9 mouse cellular contexts compared by ENCODE assay signal in genomic region chr10:43171106-43171505, GRCm38 (mm10). TPM values are rescaled to one million over a fixed set of nuclear protein-coding genes. Genes with fewer than 3 reads are reported as not detected.
DNase-seq lines count a peak whose midpoint lies in the region; ATAC-seq and TF ChIP-seq lines count a peak whose summit lies in the region.
"Had no signal": no experiment of that assay in that cellular context is flagged by ENCODE, and none has a peak within 500 bp of the region (broad histone marks: within the 10 kb centered on the region; RNA-seq: fewer than 3 reads in every experiment).

No protein-coding gene starts in this region.

- peaks cover 52% of the 10 kb centered on the region for H3K4me1 ChIP-seq in limb, embryonic 13.5 days
- H3K4me1 ChIP-seq in stomach, postnatal 0 days (replicated peaks; ENCODE audit: control insufficient read depth, insufficient read depth) = no peaks in the 10 kb centered on the region

- peak overlapping the region; percentile 97 for H3K4me3 ChIP-seq in left cerebral cortex, adult 2 months
- peak overlapping the region; percentile 89 for H3K4me3 ChIP-seq in limb, embryonic 13.5 days
- peak overlapping the region; percentile 4; the same call in 1 of the 2 replicates for H3K4me3 ChIP-seq in stomach, postnatal 0 days (ENCODE audit: low read depth, low read length)

- TF ChIP-seq CTCF in left cerebral cortex, adult 2 months (IDR thresholded peaks at IDR 0.05) = no peak
- no peak for TF ChIP-seq CTCF in stomach, postnatal 0 days (IDR thresholded peaks at IDR 0.05; ENCODE audit: low read depth)

- H3K9me3 ChIP-seq in limb, embryonic 13.5 days = no peaks in the 10 kb centered on the region
- H3K9me3 ChIP-seq in stomach, postnatal 0 days (ENCODE audit: control insufficient read depth, low read length) = no peaks in the 10 kb centered on the region

- H3K9ac ChIP-seq in limb, embryonic 13.5 days = no peak overlapping the region
- H3K9ac ChIP-seq in stomach, postnatal 0 days (ENCODE audit: low read length) = no peak overlapping the region

- peaks cover 16% of the 10 kb centered on the region; the same call in 1 of the 2 replicates for H3K27me3 ChIP-seq in limb, embryonic 13.5 days
- no peaks in the 10 kb centered on the region; the same call in 1 of the 2 replicates for H3K27me3 ChIP-seq in stomach, postnatal 0 days (ENCODE audit: control insufficient read depth, insufficient read depth, low read length)

- intact Hi-C loops in left cerebral cortex, adult 2 months (cut with DNase I) = loop anchor here (5.0 kb wide), 1 partner anchor 64 kb away; no protein-coding TSS in a partner anchor
- intact Hi-C loops in left cerebral cortex, postnatal 10 days (cut with DNase I) = loop anchor here (5.0 kb wide), 2 partner anchors 51 to 149 kb away; partner anchors contain the start of gene Pdss2

- H3K4me2 ChIP-seq in limb, embryonic 13.5 days (replicated peaks) = peak overlapping the region; percentile 84
- no peak overlapping the region; the same call in 1 of the 2 replicates for H3K4me2 ChIP-seq in stomach, postnatal 0 days (replicated peaks; ENCODE audit: low read depth)

- TF ChIP-seq EP300 in stomach, postnatal 0 days (optimal IDR thresholded peaks at IDR 0.05) = no peak

- peak overlapping the region; percentile 12; the same call in 1 of the 2 replicates for H3K27ac ChIP-seq in left cerebral cortex, adult 2 months
- no peak overlapping the region; the same call in 1 of the 2 replicates for H3K27ac ChIP-seq in limb, embryonic 13.5 days
- H3K27ac ChIP-seq in stomach, postnatal 0 days (replicated peaks) = no peak overlapping the region

- ATAC-seq in limb, embryonic 13.5 days (ENCODE audit: low FRiP score, low read depth) = no peak
- ATAC-seq in stomach, postnatal 0 days (ENCODE audit: low FRiP score, low TSS enrichment) = 0 out of 2 replicates have a peak, but pooled peaks have one; percentile 43
- no peak for ATAC-seq in activated CD4-positive, CD25-positive, alpha-beta regulatory T cell, adult 4 months
- ATAC-seq in frontal cortex, adult (ENCODE audit: low TSS enrichment) = no peak
- ATAC-seq: Patski had no signal

- no peak for DNase-seq in left cerebral cortex, adult 2 months (ENCODE audit: extremely low spot score in 1 of 2, low spot score in 2 of 2)
- no peak for DNase-seq in left cerebral cortex, postnatal 10 days (ENCODE audit: extremely low spot score in 1 of 2, low spot score in 2 of 2)
- DNase-seq in forelimb bud, embryonic 11.5 days (ENCODE audit: low read depth, low spot score) = peak; percentile 85
- DNase-seq in stomach, postnatal 0 days (ENCODE audit: low spot score) = peak; percentile 22
- DNase-seq in frontal cortex, postnatal 14 days (ENCODE audit: low spot score in 2 of 2) = no peak

- WGBS in limb, embryonic 13.5 days = 1% methylated on average over 8 of the region's 8 CpGs
- WGBS in stomach, postnatal 0 days = 16% methylated on average over 8 of the region's 8 CpGs

- peaks cover 2% of the 10 kb centered on the region; the same call in 1 of the 2 replicates for H3K36me3 ChIP-seq in limb, embryonic 13.5 days
- no peaks in the 10 kb centered on the region for H3K36me3 ChIP-seq in stomach, postnatal 0 days (ENCODE audit: control insufficient read depth, insufficient read depth, low read length)

RNA-seq across cellular contexts. Expression of gene Sobp, which starts 3.2 kb away (rescaled TPM):
- total RNA-seq in left cerebral cortex, adult 2 months (2021) = 10 to 100 TPM; 76.4 to 77.1 TPM
- total RNA-seq in left cerebral cortex, postnatal 10 days (2021) = 100 to 1,000 TPM; 107 to 112 TPM
- 4.0 and 4.5 TPM in 2 replicates for polyA plus RNA-seq in limb, embryonic 13.5 days (2015; fragmentation: Nextera tagmentation; extraction: Ambion mirVana)
- polyA plus RNA-seq in stomach, postnatal 0 days (2015; fragmentation: Nextera tagmentation; extraction: Ambion mirVana) = 0.75 and 1.2 TPM in 2 replicates
- not detected for polyA plus RNA-seq in activated CD4-positive, CD25-positive, alpha-beta regulatory T cell, adult 4 months (2017; shearing (Covaris generic))

RNA-seq across cellular contexts. Expression of gene 9030612E09Rik, which starts 3.4 kb away (rescaled TPM):
- 1 to 10 TPM; 2.6 to 3.3 TPM for total RNA-seq in left cerebral cortex, adult 2 months (2021)
- 1 to 10 TPM; 1.2 to 1.7 TPM for total RNA-seq in left cerebral cortex, postnatal 10 days (2021)
- 0.94 and 1.0 TPM in 2 replicates for polyA plus RNA-seq in limb, embryonic 13.5 days (2015; fragmentation: Nextera tagmentation; extraction: Ambion mirVana)
- polyA plus RNA-seq in stomach, postnatal 0 days (2015; fragmentation: Nextera tagmentation; extraction: Ambion mirVana) = 0.18 and 0.48 TPM in 2 replicates
- not detected for polyA plus RNA-seq in activated CD4-positive, CD25-positive, alpha-beta regulatory T cell, adult 4 months (2017; shearing (Covaris generic))

RNA-seq across cellular contexts. Expression of gene Pdss2, which starts 50.2 kb away (rescaled TPM):
- total RNA-seq in left cerebral cortex, adult 2 months (2021) = 10 to 100 TPM; 16.9 to 17.2 TPM
- 10 to 100 TPM; 20.2 to 20.4 TPM for total RNA-seq in left cerebral cortex, postnatal 10 days (2021)
- 10.7 and 12.7 TPM in 2 replicates for polyA plus RNA-seq in limb, embryonic 13.5 days (2015; fragmentation: Nextera tagmentation; extraction: Ambion mirVana)
- polyA plus RNA-seq in stomach, postnatal 0 days (2015; fragmentation: Nextera tagmentation; extraction: Ambion mirVana) = 6.1 and 6.2 TPM in 2 replicates
- 1 to 10 TPM; 6.1 to 8.2 TPM for polyA plus RNA-seq in activated CD4-positive, CD25-positive, alpha-beta regulatory T cell, adult 4 months (2017; shearing (Covaris generic))

Comparison
In these comparisons a context has a peak if more than half of its experiments do, and no peak if none do; other contexts are left out.
1. DNase-seq: peak in forelimb bud, embryonic 11.5 days (single experiment) and stomach, postnatal 0 days (single experiment); none in left cerebral cortex, adult 2 months (0 of 2), left cerebral cortex, postnatal 10 days (0 of 2) and frontal cortex, postnatal 14 days (0 of 2).
2. H3K4me3 ChIP-seq: peak in every context shown above with its lines; median percentile 97 in left cerebral cortex, adult 2 months; 89 in limb, embryonic 13.5 days; 4 in stomach, postnatal 0 days.